Mouse (Mus musculus): ENCODE measurements around the gene Gstm2. TPM values are rescaled to one million over a fixed set of nuclear protein-coding genes. Genes with fewer than 3 reads are reported as not detected.
"Not testable (repeated sequence)": the region's sequence is repeated elsewhere in the genome, so short reads cannot be mapped to it uniquely, and the experiment has no call there.

Gene Gstm2
- total RNA-seq, 2 experiments from 2014 or later: 3.3 TPM

- intact Hi-C loops (cut with DNase I): no loop called here
- no peak for DNase-seq (ENCODE audit: low spot score in 2 of 2)
These were observed 15.8 kb upstream of the Gstm2 start for GRCm38 (mm10) chr3:108002021-108002420.

DNA sequence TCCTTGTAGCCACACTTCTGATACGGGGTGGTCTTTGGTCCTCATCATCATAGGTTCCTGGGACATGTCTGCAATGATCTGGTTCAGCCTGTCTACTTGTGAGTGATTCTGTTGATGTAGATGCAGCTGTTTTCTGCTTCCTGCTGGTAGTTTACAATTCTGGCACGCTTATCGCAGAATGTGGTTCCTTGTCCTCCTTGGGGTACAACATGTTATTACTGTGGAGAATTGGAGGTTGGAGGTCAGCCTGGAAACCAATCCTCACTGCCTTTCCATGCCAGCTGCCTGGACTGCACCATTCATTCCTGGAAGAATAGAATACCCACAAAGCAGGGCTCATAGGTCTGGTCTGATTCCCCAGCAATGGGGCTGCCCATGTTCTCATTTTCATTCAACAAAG, 13.2 kb upstream of the Gstm2 start:
- no peak for DNase-seq (ENCODE audit: low spot score in 2 of 2)
- intact Hi-C loops (cut with DNase I): no loop called here

DNA sequence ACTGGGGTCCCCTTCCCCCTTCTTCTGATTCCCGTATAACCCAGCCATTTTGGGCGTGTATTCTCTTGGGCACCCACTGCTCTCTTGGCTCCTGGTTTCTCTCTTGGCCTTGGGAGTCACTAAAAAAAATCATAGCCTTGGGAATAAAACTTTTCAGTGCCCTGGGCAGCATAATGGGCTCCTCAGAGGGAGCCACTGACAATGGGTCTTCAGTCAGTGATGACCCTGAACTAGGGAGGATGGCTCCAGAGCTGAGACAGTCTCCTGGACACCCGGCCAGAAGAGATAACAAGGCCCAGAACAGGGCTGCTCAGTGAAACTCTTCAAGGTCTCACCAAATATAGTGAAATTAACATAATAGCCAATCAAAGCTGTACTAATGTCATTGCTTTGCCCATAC, 12.3 kb upstream of the Gstm2 start:
- DNase-seq (ENCODE audit: low spot score in 2 of 2): no peak

DNA sequence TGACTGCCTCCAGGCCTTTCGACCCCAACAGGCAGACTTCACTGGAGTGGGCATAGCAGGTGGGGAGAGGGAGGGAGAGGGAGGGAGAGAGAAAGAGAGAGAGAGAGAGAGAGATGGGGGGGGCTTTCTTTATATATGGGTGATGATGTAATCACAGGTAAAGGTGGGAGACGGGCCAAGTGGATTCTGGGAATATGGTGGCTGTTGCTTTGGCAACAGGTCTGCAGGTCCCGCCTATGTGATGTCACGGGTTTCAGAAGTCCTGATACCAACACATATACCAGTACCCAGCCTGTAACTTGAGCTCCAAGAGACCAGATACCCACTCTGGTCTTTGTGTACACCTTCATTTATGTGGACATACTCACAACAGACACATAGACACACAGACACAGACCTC, 10.3 kb upstream of the Gstm2 start:
- intact Hi-C loops (cut with DNase I): no loop called here
- no peak for DNase-seq (ENCODE audit: low spot score in 2 of 2)

More for the DNA sequence above, 12.3 kb upstream of the Gstm2 start:
- intact Hi-C loops (cut with DNase I): no loop called here

GRCm38 (mm10) chr3:107995974-107996373, 9.7 kb upstream of the Gstm2 start:
- intact Hi-C loops (cut with DNase I); DNase-seq (ENCODE audit: low spot score in 2 of 2): not testable (repeated sequence)

DNA sequence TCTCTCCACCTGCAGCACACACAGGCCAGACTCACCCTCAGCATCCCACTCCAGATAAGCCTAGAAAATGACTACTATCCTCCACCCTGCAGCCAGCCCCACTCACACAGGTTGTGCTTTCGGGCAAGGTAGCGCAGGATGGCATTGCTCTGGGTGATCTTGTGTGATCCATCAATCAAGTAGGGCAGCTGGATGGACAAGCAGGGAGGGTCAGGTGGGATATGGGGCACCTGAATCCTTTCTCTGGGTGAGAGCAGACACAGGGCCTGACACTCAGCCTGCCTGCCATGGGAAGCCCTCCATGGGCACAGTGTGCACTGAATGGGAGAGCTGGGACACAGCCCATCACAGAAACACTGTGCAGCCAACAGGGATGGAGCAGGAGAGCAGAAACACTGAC, 1.1 kb downstream of the Gstm2 start:
- intact Hi-C loops (cut with DNase I): not testable (repeated sequence)

DNA sequence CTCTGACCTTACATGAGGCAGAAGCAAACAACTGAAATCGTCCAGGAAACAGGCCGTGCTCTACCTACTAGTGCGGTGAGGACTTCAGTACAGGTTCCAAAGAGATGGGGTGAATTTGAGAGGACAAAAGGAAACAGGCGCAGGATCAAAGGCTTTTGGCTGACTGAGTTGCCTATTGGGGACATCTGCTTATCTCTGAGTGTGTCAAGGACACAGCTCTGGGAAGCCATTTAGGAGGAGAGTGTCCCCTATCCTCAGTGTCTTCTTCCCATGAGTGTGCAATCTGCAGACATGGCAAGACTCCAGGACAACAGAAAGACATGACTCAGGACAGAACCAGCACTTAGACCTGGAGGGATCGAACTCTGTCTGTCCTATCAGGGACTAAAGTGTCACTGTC, 1.8 kb downstream of the Gstm2 start:
- DNase-seq (ENCODE audit: low spot score in 2 of 2): no peak
- intact Hi-C loops (cut with DNase I): no loop called here

More for the DNA sequence above, 1.1 kb downstream of the Gstm2 start:
- DNase-seq (ENCODE audit: low spot score in 2 of 2): not testable (repeated sequence)

DNA sequence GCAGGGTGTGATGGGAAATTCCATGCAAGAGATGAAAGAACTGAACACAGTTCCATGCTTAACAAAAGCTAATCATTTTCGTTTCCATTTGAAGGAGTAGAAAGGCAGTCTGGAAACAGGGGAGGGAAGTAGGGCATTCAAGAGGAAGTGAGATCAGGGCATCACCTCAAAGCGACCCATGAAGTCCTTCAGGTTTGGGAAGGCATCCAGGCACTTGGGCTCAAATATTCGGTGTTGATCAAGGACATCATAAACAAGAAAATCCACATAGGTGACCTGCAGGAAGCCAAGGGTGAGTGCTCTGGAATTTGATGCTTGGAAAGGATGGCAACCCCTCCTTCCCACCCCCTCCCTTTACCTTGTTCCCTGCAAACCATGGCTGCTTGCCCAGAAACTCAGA, 2.5 kb downstream of the Gstm2 start:
- intact Hi-C loops (cut with DNase I): no loop called here
- no peak for DNase-seq (ENCODE audit: low spot score in 2 of 2)

DNA sequence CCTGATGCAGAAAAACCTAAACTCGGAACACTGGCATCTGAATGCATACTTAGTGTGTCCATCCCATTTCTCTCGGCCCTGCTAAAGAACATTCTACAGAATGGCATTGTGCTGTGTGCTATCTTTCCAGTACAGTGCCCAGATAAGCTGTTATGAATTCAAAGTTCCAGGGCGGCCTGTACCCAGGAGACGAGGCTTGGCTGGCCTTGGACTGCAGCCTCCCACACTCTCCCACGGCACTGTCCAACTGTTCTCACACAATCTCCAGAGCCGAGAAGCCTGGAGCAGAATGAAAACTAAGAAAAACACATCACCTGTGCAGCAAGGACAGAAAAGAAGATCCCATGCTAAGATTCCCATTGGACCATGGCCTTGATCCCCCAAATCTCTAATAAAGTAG, 3.5 kb downstream of the Gstm2 start:
- DNase-seq (ENCODE audit: low spot score in 2 of 2): no peak
- intact Hi-C loops (cut with DNase I): no loop called here

DNA sequence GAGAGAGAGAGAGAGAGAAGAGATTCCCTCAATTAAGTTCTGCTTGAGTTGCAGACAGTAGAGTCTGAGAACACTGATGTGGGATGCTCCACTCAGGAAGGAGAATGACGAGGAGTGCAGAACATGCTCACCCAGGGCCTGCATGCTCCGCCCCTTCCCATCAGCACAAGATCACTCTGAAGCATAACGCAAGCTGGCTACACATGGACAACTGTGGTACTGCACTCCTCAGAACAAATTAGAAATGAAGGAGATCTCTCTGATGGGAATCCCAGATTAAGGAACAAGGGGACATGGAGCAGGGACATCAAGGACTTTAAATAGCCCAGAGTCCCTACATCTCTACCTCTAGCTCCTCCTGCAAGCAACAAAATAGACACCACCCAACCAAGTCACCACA, 5.0 kb downstream of the Gstm2 start:
- peak in 1 of 2 experiments; percentile 23 for DNase-seq (ENCODE audit: low spot score in 2 of 2)
- intact Hi-C loops (cut with DNase I): no loop called here

GRCm38 (mm10) chr3:107977691-107978090, 8.6 kb downstream of the Gstm2 start:
- no peak for DNase-seq (ENCODE audit: low spot score in 2 of 2)
- intact Hi-C loops (cut with DNase I): no loop called here

GRCm38 (mm10) chr3:107974237-107974636, 12.0 kb downstream of the Gstm2 start:
- intact Hi-C loops (cut with DNase I): no loop called here
- no peak for DNase-seq (ENCODE audit: low spot score in 2 of 2)

- intact Hi-C loops (cut with DNase I): no loop called here
- DNase-seq (ENCODE audit: low spot score in 2 of 2): no peak
These were observed 14.2 kb downstream of the Gstm2 start for GRCm38 (mm10) chr3:107972070-107972469.

DNA sequence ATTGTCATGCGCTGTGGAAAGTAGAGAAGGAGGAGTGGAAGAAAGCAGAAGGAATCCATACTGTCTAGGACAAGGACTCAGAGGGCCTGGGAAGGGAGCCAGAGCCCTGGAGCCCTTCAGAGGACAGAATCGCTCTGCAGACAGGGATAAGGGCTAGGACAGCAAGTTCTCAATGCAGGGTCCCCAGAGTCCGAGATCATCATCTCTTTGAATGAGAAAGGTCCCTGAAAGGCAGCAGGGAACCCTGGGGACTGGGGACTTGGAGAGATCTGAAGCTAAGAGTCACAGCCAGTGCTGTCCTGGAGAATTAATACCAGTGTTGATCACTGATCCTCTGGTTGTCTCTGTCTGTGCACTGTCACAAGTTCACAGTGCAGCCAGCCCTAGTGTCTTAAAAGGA, 15.2 kb downstream of the Gstm2 start:
- DNase-seq (ENCODE audit: low spot score in 2 of 2); intact Hi-C loops (cut with DNase I): not testable (repeated sequence)

- intact Hi-C loops (cut with DNase I): no loop called here
- no peak for DNase-seq (ENCODE audit: low spot score in 2 of 2)
These were observed 17.4 kb downstream of the Gstm2 start, which contains the start of gene Gstm3 for GRCm38 (mm10) chr3:107968724-107969395. Gene Gstm3, minus strand, starts transcription at chr3:107969283.

- DNase-seq (ENCODE audit: low spot score in 2 of 2): no peak
- intact Hi-C loops (cut with DNase I): no loop called here
These were observed 19.6 kb downstream of the Gstm2 start for GRCm38 (mm10) chr3:107966631-107967030.

- DNase-seq (ENCODE audit: low spot score in 2 of 2): no peak
- intact Hi-C loops (cut with DNase I): no loop called here
These were observed 20.7 kb downstream of the Gstm2 start for GRCm38 (mm10) chr3:107965592-107965991.

- DNase-seq (ENCODE audit: low spot score in 2 of 2): no peak
- intact Hi-C loops (cut with DNase I): no loop called here
These were observed 21.5 kb downstream of the Gstm2 start for GRCm38 (mm10) chr3:107964656-107965308.

- intact Hi-C loops (cut with DNase I): no loop called here
- no peak for DNase-seq (ENCODE audit: low spot score in 2 of 2)
These were observed 22.2 kb downstream of the Gstm2 start for GRCm38 (mm10) chr3:107964026-107964425.

DNA sequence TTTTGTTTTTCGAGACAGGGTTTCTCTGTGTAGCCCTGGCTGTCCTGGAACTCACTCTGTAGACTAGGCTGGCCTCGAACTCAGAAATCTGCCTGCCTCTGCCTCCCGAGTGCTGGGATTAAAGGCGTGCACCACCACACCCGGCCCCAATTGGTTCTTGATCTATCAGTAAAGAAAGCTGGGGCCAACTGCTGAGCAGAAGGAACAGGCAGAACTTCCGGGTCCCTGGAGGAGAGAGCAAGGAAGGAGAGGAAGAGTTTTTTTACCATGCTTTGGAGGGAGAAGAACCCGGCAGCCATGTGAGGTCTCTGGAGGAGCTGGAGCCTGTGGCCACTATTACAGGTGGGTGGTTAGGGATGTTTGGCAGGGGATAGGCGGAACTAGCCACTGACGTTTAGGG, 31.0 kb downstream of the Gstm2 start:
- intact Hi-C loops (cut with DNase I); DNase-seq (ENCODE audit: low spot score in 2 of 2): not testable (repeated sequence)

GRCm38 (mm10) chr3:107953906-107954305, 32.3 kb downstream of the Gstm2 start:
- DNase-seq (ENCODE audit: low spot score in 2 of 2): no peak
- intact Hi-C loops (cut with DNase I): no loop called here
